Mouse (Mus musculus) cerebellum, postnatal 10 days (tissue): ENCODE measurements at regions not wholly inside any gene's neighbourhood (a gene's known extent, or its start where the extent isn't known, plus 50 kb on each side); places are given as distances from the start of the nearest gene placed in this dataset.
A peak's percentile ranks its signal among the peaks of the same experiment; 100 is the strongest.

Experiments used
- DNase-seq, 2 experiments: peaks; one replicate each; pipeline ENCODE4 v3.0.0; 2021; ENCODE audit warnings: mixed read lengths in 2 of 2

DNA sequence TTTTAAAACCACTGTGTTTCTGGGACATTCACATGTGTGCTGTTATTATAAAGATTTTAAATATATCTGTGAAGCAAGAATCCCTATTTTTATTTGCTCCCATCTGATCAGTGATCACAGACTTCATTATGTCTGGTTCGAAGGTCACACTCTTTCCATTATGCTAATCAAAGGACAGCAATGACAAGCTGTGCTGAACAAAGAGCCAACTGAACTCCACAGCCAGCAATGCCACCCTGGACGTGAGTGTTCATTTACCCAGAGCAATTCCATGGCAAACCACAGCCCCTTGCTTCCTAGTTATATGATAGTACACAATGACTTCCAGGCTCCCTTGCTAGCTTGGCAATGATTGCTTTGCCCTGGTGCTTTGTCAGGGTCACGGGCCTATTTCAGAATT, 55.6 kb upstream of the Ccdc190 start:
- DNase-seq: no peak

DNA sequence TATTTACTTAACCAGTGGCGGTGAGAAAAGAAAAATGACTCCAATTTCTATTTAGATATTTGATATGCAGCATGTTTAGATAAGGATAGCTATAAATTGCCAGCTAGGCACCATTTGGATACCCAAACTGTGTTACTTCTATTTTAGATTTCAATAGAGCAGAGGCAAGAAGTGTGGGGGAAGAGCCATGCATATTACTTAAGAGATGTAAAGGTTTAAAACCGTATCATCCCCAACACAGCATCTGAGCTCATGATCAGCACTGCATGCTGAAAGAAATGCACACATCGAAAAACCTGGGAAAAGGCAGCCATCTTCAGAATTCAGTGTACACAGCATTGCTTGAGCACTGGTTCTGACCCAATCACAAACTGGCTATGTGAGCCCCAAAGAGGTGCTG, 59.8 kb upstream of the Ccdc190 start:
- DNase-seq: no peak

- no peak for DNase-seq
Measured at GRCm38 (mm10) chr1:169867453-169867852, 61.0 kb upstream of the Ccdc190 start.

GRCm38 (mm10) chr1:169866840-169867239, 61.6 kb upstream of the Ccdc190 start:
- DNase-seq: no peak

DNA sequence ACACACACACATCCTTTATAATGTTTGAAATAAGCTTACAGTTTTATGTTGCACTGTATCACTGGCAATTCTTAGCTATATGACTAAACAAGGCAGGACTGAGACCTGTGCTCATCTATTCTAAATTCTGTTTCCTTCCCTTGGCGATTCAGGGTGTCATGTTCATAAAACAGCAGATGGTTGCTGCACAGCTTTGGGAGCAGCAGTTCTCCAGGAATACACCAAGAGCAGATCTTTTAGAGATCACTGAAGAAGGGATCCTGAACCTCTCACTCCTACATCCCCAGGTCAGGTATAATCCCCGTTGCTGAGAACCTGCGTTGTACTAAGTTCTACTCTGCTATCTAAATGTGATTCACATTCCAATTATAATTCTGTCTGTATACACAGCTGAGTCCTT, 69.4 kb upstream of the Ccdc190 start:
- no peak for DNase-seq

- no peak for DNase-seq
Measured at GRCm38 (mm10) chr1:169851663-169852062, 76.8 kb upstream of the Ccdc190 start.

DNA sequence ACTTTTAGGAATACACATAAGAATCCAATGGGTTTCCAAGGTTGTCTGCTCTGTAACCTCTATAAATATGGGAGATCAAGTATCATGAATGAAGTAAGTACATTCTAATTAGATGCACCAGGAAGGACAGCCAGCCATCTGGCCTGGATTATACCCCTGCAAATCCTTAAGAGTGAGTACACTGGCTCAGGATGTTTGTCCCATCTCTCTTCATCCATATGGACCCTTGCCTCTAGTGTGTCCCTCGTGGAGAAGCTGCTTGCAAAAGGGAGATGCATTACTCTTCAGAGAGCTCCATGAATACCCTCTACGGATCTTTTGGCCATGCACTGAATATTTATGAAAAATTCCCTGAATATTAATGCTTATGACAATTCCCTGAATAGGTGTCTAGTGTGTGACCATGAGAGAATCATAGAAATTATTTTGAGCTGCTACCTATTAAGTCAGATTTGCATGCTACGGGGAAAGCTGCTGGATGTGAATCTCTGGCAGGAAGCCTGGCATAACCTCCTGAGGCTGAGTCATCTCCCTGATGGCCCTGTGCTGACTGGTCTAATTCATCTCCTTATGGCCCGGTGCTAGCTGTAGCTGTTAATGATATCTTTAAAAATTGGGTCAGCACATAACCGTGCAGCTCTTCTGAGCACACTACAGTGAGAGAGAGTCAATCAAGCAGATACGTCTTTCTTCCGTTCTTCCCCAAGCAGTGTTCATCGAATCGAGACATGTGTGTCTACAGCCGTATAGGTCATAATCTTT, 80.0 kb upstream of the Ccdc190 start:
- peak; percentile 38 to 53 for DNase-seq

- no peak for DNase-seq
Measured at GRCm38 (mm10) chr1:169842490-169842889, 86.0 kb upstream of the Ccdc190 start.

- no peak for DNase-seq
Measured at GRCm38 (mm10) chr1:169840948-169841347, 87.5 kb upstream of the Ccdc190 start.

DNA sequence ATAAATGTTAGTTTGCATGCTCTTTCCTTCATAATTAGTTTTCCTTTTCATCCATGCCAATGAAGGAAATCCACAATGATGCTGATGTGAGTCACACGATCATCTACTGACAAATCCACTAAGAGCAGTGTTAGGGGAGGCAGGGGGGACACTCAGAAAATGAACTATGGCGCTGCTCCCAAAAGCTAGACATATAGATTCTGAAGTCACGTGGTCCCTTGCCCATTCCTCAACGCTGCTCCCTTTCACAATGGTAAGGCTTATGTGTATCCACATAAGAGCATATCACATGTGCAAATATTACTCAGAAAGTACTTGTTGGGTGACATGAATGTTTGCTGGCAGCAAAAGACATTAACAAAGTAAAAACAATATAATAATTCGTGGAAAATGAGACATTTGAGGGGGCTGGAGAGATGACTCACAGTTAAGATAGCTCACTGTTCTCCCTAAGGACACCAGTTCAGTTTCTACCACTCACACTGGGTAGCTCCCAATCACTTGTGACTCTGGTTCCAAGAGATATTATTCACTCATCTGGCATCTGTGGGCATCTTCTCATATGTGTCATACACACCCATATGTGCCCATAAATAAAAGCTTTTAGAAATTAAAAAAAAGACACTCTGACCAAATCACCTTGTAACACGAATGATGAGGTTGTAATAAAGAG, 88.3 kb upstream of the Ccdc190 start:
- no peak for DNase-seq

DNA sequence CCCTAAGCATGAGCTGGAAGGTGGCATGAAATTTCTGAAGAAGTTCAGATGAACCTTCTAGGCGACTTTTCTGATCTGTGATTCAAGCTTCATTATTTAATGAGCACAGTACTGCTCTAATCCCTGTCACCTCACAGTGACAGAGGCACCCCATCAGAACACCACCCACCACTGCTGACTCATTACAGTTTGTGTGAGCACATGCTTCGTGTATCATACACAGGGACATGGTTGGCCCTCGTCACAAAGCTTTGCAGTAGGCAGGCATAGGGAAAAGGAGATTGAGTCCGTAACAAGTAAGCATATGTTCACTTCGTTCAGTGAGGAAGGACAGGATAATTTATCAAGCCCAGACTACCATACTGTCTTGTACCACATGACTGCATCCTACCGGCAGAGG, 85.9 kb upstream of the Rgs4 start:
- DNase-seq: no peak

DNA sequence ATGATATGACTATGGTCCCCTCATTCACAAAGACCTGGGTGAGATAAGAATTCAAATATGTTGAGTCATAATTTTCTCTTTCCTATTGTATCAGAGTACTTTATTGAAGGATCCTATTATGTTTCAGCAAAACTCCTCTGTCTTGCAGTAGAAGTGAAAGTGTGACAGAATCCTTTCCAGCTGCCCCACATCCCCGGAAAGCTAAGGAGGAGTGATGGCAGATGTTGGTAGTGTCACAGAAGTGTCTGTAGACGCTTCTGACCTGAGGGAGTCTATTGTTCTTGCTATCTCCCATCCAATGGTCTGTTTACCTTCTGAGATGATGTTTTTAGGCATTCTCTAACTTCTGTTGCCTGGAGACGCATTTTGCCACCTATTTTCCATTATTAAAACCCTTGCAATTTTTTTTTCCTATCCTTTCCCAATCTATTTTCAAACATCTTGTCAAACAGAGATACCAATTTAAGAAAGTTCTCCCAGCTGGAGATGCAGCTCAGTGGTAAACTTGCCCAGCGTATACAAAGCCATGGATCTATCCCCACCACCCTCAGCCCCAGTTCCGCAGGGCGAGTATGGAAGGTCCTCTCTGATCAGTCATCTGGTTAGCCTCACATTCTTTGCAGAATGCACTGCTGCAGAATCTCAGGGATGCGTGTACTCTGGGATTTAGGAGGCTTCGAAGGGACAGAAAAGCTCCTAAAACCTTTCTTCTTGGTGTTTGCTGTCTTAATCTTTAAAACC, 84.1 kb upstream of the Rgs4 start:
- no peak for DNase-seq

- DNase-seq: no peak
Measured at GRCm38 (mm10) chr1:169830596-169830995, 83.2 kb upstream of the Rgs4 start.

DNA sequence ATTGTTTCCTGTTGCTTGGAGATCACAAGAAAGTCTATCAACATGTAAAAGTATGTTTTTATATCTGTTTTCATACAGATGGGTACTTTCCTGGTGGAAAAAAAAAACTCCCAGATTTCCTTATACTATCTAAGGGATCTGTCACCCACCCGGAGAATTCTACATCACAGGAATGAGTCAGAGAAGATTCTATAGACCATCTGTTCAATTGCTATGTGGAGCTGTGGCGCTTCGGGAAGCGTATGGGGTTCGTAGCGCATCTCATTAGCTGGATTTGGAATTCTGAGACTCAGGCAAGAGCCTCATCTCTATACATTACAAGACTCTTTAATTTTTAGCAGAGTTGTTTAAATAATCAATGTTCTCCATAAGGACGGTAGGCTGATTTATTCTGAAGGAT, 74.6 kb upstream of the Rgs4 start:
- no peak for DNase-seq

DNA sequence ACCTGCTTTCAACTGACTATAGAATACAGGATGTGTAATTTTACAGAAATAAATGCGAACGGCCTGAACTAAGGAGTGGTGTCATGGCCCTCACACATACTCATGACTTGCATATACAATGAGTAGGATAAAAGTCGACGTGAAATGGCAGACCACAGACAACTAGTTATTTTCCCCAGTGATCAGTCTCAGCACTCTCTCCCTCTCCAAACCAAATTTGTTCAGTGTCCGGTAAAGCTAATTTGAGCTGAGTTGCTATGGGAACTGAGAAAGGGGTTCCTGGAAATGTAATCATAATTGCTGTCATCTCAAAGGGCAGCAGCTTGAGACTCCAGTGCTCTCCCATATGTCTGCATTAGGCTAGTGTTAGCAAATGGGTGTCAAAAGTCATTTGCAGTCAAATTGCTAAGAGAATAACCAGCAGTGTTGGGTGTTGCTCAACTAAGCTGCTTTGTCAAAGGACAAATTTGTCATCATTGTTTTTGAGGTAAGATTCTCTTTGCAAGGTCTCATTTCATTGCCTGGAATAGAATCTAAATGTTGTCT, 72.0 kb upstream of the Rgs4 start:
- DNase-seq: no peak

DNA sequence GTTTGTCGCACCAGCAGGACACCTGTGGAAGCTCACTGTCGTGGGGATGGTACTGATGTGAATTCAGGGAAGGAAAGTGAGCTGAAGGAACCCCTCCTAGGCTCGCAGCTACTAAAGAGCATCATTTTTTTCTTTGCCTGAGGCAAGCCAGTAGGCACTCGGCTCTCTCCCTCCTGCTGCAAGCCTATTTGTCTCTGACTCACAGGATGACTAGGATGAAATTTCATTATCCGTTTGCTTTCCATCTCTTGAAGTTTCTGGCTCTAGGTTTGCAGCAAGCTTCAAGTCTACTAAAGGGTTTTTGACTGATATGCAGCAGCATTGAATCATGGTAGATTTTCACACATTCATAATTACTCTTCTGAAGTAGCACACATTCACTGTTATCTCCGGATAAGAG, 69.5 kb upstream of the Rgs4 start:
- no peak for DNase-seq

GRCm38 (mm10) chr1:169812512-169813101, 65.2 kb upstream of the Rgs4 start:
- no peak for DNase-seq

DNA sequence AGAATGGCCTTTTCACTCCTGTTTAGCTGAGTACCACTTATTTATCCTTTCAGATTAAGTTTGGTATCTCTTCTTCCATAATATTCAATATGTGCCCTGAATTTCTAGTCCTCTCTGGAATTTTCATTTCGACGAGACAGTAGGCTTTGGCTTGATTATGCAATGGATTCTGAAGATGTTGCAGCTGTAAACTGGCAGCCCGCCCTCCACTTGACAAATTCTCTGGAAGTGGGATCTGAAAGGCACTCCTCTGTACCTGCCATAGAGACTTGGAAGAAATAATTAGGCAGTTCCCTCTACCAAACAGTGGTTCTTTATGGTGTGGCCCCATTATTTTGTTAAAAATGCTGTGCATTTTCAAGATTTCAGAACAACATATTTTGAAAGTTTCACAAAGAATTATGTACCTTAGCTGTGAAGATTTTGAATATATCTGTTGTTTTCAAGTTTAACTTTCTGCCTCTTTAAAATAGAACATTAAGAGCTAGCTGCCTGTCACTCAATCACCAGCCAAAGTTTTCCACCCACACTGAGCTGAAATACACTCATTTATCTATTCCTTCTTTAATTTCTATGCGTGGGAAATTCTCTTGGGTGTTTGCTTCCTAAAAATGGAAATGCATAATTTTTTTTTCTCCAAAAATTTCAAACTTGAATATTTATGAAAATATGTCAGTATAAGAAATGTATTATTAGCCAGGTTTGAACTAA, 56.1 kb upstream of the Rgs4 start:
- DNase-seq: no peak

- no peak for DNase-seq
Measured at GRCm38 (mm10) chr1:169802868-169803267, 55.4 kb upstream of the Rgs4 start.

DNA sequence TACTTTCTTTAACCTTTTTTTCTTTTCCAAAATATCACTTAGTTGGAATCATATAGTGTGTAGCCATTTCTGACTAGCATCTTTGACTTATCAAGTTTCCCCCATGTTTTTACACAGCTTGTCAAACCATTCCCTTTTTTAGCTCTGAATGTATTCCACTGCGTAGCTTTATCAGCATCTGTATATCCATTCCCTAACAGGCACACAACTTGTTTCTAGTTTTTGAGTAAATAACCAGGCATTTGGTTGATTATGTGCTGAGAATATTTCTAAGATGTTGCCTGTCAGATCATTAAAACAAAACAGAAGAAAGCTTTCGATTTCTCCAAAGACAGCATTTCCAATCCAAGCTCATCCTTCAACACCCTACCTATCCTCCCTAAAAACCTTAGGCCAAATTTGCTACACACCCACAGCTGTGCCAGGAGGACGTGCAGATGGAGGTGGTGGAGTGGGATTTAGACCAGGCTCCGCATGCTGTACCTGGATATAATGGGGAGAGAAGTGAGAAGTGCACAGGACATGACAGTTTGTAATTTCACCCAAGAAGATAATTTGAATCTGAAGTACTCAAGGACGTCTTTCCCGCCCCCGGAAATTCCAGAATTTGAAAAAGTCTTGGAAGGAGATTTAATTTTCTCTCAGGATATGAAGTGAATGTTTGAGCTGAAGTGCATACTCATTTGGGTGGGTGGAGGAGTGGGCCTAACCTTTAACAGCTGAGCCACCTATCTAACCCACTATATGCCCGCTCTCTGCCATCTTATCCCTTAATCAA, 54.8 kb upstream of the Rgs4 start:
- no peak for DNase-seq
